Mouse (Mus musculus) lung, postnatal 0 days (tissue): Measurements from ENCODE around the gene Cdkal1.

Experiments
- CTCF ChIP-seq: IDR thresholded peaks from 2 replicates; pipeline ENCODE4 v1.5.1; 2016; ENCODE audit warnings: antibody characterized with exemption, mild to moderate bottlenecking
- EP300 ChIP-seq: IDR thresholded peaks from 2 replicates; pipeline ENCODE4 v1.6.1; 2016; ENCODE audit warnings: antibody characterized with exemption, mild to moderate bottlenecking, control low read depth

DNA sequence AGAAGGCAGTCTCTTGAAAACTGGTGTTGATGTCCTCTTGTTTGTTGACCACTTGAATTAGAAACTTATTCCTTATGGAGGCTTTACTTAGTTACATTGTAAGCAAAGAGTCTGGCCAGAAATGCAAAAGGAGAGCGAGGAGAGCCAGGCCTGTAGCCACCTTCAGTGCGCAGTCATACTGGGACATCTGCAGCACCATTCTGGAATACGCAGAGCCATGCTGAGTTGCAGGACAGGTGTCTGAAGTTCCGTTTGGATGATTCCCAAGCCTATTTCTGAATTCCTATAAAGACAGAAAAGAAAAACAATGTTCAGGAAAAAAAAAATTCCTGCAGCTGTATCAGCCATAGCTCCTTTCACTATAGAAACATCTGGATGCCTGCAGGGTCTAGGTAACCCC lies 529.5 kb downstream of the Cdkal1 start:
- no peak for TF ChIP-seq CTCF
- TF ChIP-seq EP300, result no peak
